Mouse (Mus musculus) G1E (cell line): ENCODE results near the gene Schip1.

Experiments used
- CTCF ChIP-seq: IDR thresholded peaks from 2 replicates; pipeline ENCODE4 v1.5.1; 2012; ENCODE audit warnings: low read depth, low read length, inconsistent platforms, mixed read lengths
- GATA1 ChIP-seq: IDR thresholded peaks from 2 replicates; pipeline ENCODE4 v1.6.1; 2012; ENCODE audit warnings: borderline replicate concordance, low read length, inconsistent platforms, mixed read lengths
- POLR2AphosphoS5 ChIP-seq: IDR thresholded peaks from 2 replicates; pipeline ENCODE4 v1.6.1; 2012; ENCODE audit warnings: low read depth, low read length, inconsistent platforms; ENCODE audit not compliant: insufficient replicate concordance

DNA sequence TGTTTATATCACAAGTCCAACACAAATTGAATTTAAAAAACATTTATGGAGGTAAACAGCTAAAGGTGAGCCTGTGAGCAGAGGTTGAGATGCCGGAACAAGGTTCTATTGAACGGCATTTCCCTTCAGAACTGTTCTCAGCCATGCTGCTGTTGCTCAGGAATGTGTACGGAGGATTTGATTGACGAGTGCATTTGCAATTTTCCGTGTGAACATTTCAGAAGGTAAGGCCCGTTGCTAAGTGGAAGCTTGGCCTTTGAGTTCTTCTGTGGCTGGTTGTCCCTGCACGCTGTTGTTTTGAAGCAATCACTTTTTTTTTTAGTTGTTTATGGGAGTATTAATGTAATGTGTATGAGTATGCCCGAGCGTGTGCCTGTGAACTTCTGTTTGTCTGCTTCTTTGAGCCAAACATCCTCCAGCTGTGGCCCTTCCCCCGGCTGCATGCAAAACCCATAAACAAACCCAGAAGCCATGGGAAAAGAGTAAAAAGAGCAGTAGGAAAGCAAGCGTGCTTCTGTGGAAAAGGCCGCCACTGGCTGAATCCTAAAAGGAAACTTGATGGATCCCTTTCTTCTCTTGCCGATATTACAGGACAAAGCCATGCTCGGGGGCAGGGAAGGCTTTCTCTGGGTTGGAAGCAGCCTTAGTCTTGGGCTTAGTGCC is 518.6 kb downstream of the Schip1 start:
- TF ChIP-seq CTCF, result no peak
- no peak for TF ChIP-seq GATA1
- TF ChIP-seq POLR2AphosphoS5, result no peak
